Mouse (Mus musculus): Measurements from ENCODE around the gene Taar8b.
"Not testable (repeated sequence)": the region's sequence is repeated elsewhere in the genome, so short reads cannot be mapped to it uniquely, and the experiment has no call there.

The Taar8b gene

GRCm38 (mm10) chr10:24092194-24092593 lies at the start of gene Taar8b:
Taar8b (minus strand) TSS chr10:24092294.
- no peak for DNase-seq (ENCODE audit: low read depth)

- DNase-seq (ENCODE audit: low read depth), result no peak
Observed at GRCm38 (mm10) chr10:24138623-24139261, 46.6 kb upstream of the Taar8b start.

GRCm38 (mm10) chr10:24134071-24134645 lies 42.1 kb upstream of the Taar8b start:
- DNase-seq (ENCODE audit: low read depth), result no peak

GRCm38 (mm10) chr10:24133132-24133531 lies 41.0 kb upstream of the Taar8b start:
- no peak for DNase-seq (ENCODE audit: low read depth)

- no peak for DNase-seq (ENCODE audit: low read depth)
Observed at GRCm38 (mm10) chr10:24132273-24132672, 40.2 kb upstream of the Taar8b start.

GRCm38 (mm10) chr10:24131451-24132262 lies 39.6 kb upstream of the Taar8b start:
- peak; percentile 79 for DNase-seq (ENCODE audit: low read depth)

GRCm38 (mm10) chr10:24111116-24111778 lies 19.2 kb upstream of the Taar8b start:
- DNase-seq (ENCODE audit: low read depth), result peak; percentile 39

GRCm38 (mm10) chr10:24109434-24109833 lies 17.3 kb upstream of the Taar8b start, which contains the start of gene Taar9:
Taar9 (minus strand) TSS chr10:24109534.
- not testable (repeated sequence) for DNase-seq (ENCODE audit: low read depth)

GRCm38 (mm10) chr10:24108236-24108635 lies 16.1 kb upstream of the Taar8b start:
- DNase-seq (ENCODE audit: low read depth), result no peak

- no peak for DNase-seq (ENCODE audit: low read depth)
Observed at GRCm38 (mm10) chr10:24107747-24108146, 15.7 kb upstream of the Taar8b start.

GRCm38 (mm10) chr10:24103299-24103698 lies 11.2 kb upstream of the Taar8b start:
- DNase-seq (ENCODE audit: low read depth), result not testable (repeated sequence)

- DNase-seq (ENCODE audit: low read depth), result not testable (repeated sequence)
Observed at GRCm38 (mm10) chr10:24101812-24102211, 9.7 kb upstream of the Taar8b start, which contains the start of gene Taar8c. Taar8c (minus strand) TSS chr10:24101912.

- not testable (repeated sequence) for DNase-seq (ENCODE audit: low read depth)
Observed at GRCm38 (mm10) chr10:24097010-24097409, 4.9 kb upstream of the Taar8b start.

GRCm38 (mm10) chr10:24087168-24087567 lies 4.9 kb downstream of the Taar8b start:
- no peak for DNase-seq (ENCODE audit: low read depth)

GRCm38 (mm10) chr10:24086555-24086954 lies 5.5 kb downstream of the Taar8b start:
- no peak for DNase-seq (ENCODE audit: low read depth)

- DNase-seq (ENCODE audit: low read depth), result no peak
Observed at GRCm38 (mm10) chr10:24085936-24086335, 6.2 kb downstream of the Taar8b start.

- no peak for DNase-seq (ENCODE audit: low read depth)
Observed at GRCm38 (mm10) chr10:24080166-24080565, 11.9 kb downstream of the Taar8b start.

- DNase-seq (ENCODE audit: low read depth), result not testable (repeated sequence)
Observed at GRCm38 (mm10) chr10:24076200-24076599, 15.9 kb downstream of the Taar8b start, which contains the start of gene Taar8a. Taar8a (plus strand) TSS chr10:24076500.

- not testable (repeated sequence) for DNase-seq (ENCODE audit: low read depth)
Observed at GRCm38 (mm10) chr10:24074751-24075150, 17.3 kb downstream of the Taar8b start.

- DNase-seq (ENCODE audit: low read depth), result no peak
Observed at GRCm38 (mm10) chr10:24058986-24059385, 33.1 kb downstream of the Taar8b start.

GRCm38 (mm10) chr10:24052039-24052438 lies 40.1 kb downstream of the Taar8b start:
- no peak for DNase-seq (ENCODE audit: low read depth)

GRCm38 (mm10) chr10:24049210-24049609 lies 42.9 kb downstream of the Taar8b start, which contains the start of gene Taar7f:
Taar7f (plus strand) TSS chr10:24049510.
- DNase-seq (ENCODE audit: low read depth), result no peak
